Mouse (Mus musculus) midbrain, embryonic 11.5 days (tissue): ENCODE data around the gene Gm21854. TPM values are rescaled to one million over a fixed set of nuclear protein-coding genes. Genes with fewer than 3 reads are reported as not detected.
"Not testable (repeated sequence)": the region's sequence is repeated elsewhere in the genome, so short reads cannot be mapped to it uniquely, and the experiment has no call there.

Experiments used
- ATAC-seq: fragments of 200-750 bp; cut with Nextera tagmentation; 2 replicates; pipeline ENCODE4 v1.8.0; 2017; ENCODE audit warnings: moderate TSS enrichment, moderate library complexity; ENCODE audit not compliant: low FRiP score
- DNase-seq: peaks from one replicate; pipeline ENCODE4 v3.0.0; 2015; ENCODE audit warnings: low spot score; ENCODE audit errors: missing footprints
- H3K27ac ChIP-seq: fragments of 300-500 bp; sonication (generic); 2 replicates; pipeline ENCODE4 v1.5.1; 2014; ENCODE audit warnings: low read depth, low read length
- H3K27me3 ChIP-seq: fragments of 300-500 bp; sonication (generic); 2 replicates; pipeline ENCODE4 v1.6.1; 2014; ENCODE audit warnings: mild to moderate bottlenecking, low read length, moderate library complexity, mixed read lengths; ENCODE audit not compliant: control insufficient read depth, insufficient read depth
- H3K36me3 ChIP-seq: fragments of 300-500 bp; sonication (generic); 2 replicates; pipeline ENCODE4 v1.6.1; 2014; ENCODE audit warnings: mild to moderate bottlenecking, low read length, moderate library complexity, mixed read lengths; ENCODE audit not compliant: control insufficient read depth, insufficient read depth
- H3K4me1 ChIP-seq: fragments of 300-500 bp; sonication (generic); 2 replicates; pipeline ENCODE4 v1.6.1; 2014; ENCODE audit warnings: low read length; ENCODE audit not compliant: control insufficient read depth, insufficient read depth
- H3K4me2 ChIP-seq: fragments of 300-500 bp; sonication (generic); 2 replicates; pipeline ENCODE4 v1.6.1; 2014; ENCODE audit warnings: mild to moderate bottlenecking, moderate library complexity
- H3K4me3 ChIP-seq: fragments of 300-500 bp; sonication (generic); 2 replicates; pipeline ENCODE4 v1.5.1; 2014; ENCODE audit warnings: low read depth, low read length
- H3K9ac ChIP-seq: fragments of 300-500 bp; sonication (generic); 2 replicates; pipeline ENCODE4 v1.6.1; 2014; ENCODE audit warnings: low read length
- H3K9me3 ChIP-seq: fragments of 300-500 bp; sonication (generic); 2 replicates; pipeline ENCODE4 v1.6.1; 2016; ENCODE audit warnings: low read length; ENCODE audit not compliant: control insufficient read depth
- polyA plus RNA-seq: library from polyadenylated mRNA; unstranded; fragments of >200 nt; fragmentation: Nextera tagmentation; extraction: Ambion mirVana; gene quantifications from 2 replicates; pipeline ENCODE4 v1.2.1, GENCODE M21; 2014

Gm21854 gene
- polyA plus RNA-seq: not detected in 2 replicates

DNA sequence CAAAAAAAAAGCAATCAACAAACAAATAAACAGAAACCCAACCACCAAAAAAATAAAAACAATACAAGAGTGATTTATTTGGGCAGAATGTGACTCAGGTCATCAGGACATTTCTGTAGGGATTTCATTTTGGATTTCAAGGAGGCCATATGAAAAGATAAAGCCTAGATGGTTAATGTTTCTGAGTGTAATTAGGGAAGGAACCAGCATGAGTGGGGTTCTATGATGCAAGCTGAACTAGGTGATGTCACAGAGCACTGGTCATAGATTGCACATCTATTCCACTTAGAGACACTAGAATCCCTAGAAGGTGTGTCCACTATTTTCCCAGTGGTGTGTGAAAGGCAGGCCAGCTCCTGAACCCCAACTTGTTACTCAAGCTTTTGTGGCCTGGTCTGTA, at the start of gene Gm21854:
Gm21854 (plus strand) TSS at position 301 of the 400 bp plus-strand sequence.
- H3K27ac ChIP-seq, H3K4me2 ChIP-seq, H3K36me3 ChIP-seq, DNase-seq, H3K4me3 ChIP-seq, H3K27me3 ChIP-seq, H3K4me1 ChIP-seq, ATAC-seq, H3K9me3 ChIP-seq, H3K9ac ChIP-seq: not testable (repeated sequence)

Other genes starting within 250 kb of the Gm21854 start
- gene Gm20914, start 69.0 kb downstream of the Gm21854 start, polyA plus RNA-seq: not detected in 2 replicates
- not detected in 2 replicates for gene Gm28171, start 136.4 kb downstream of the Gm21854 start, polyA plus RNA-seq